Mouse (Mus musculus) CH12.LX (cell line): ENCODE data around the gene Mrps18c. TPM values are rescaled to one million over a fixed set of nuclear protein-coding genes. Genes with fewer than 3 reads are reported as not detected.
A peak's percentile ranks its signal among the peaks of the same experiment; 100 is the strongest.

Source experiments
- DNase-seq: peaks from one replicate; pipeline ENCODE4 v3.0.0-alpha.2; 2013; ENCODE audit errors: extremely low read depth
- H3K27ac ChIP-seq: 2 replicates; pipeline ENCODE4 v1.5.1; 2012; ENCODE audit warnings: low read depth, mild to moderate bottlenecking, control low read depth, moderate library complexity; ENCODE audit not compliant: insufficient read depth
- H3K27me3 ChIP-seq: replicated peaks from 2 replicates; pipeline ENCODE3; 2012; ENCODE audit warnings: inconsistent platforms
- H3K36me3 ChIP-seq, 2 experiments: replicated peaks in 1 of 2; 2 replicates each; pipeline versions ENCODE3 to v1.6.1; 2012; ENCODE audit warnings: inconsistent platforms in 1 of 2, low read length in 1 of 2, mild to moderate bottlenecking in 1 of 2, mixed read lengths in 1 of 2, moderate library complexity in 1 of 2; ENCODE audit not compliant: control insufficient read depth in 1 of 2, insufficient read depth in 1 of 2
- H3K4me1 ChIP-seq, 2 experiments: 2 replicates each; pipeline ENCODE4 v1.6.1; 2012; ENCODE audit warnings: inconsistent platforms in 1 of 2, moderate library complexity in 1 of 2; ENCODE audit not compliant: insufficient read depth in 2 of 2, control insufficient read depth in 1 of 2
- H3K4me2 ChIP-seq: 2 replicates; pipeline ENCODE4 v1.6.1; 2012; ENCODE audit warnings: low read depth, mild to moderate bottlenecking, control low read depth; ENCODE audit not compliant: poor library complexity, insufficient read depth, severe bottlenecking
- H3K4me3 ChIP-seq, 3 experiments: fragments of 150-350 bp in 1 of 3; sonication (generic) in 1 of 3; replicated peaks in 1 of 3; 2 replicates each; pipeline versions ENCODE3 to v1.5.1; 2011 to 2012; ENCODE audit warnings: low read depth in 2 of 3, low read length in 2 of 3, mild to moderate bottlenecking in 2 of 3, moderate library complexity in 2 of 3, control low read depth in 1 of 3, improper control_type of control experiment in 1 of 3, inconsistent platforms in 1 of 3, mixed read lengths in 1 of 3; ENCODE audit not compliant: poor library complexity in 1 of 3
- H3K79me2 ChIP-seq: replicated peaks from 2 replicates; pipeline ENCODE4 v1.6.1; 2012; ENCODE audit warnings: mild to moderate bottlenecking, moderate library complexity; ENCODE audit not compliant: control insufficient read depth, poor library complexity, insufficient read depth, severe bottlenecking; ENCODE audit errors: extremely low read depth
- H3K9ac ChIP-seq: 2 replicates; pipeline ENCODE4 v1.6.1; 2012; ENCODE audit warnings: low read depth, mild to moderate bottlenecking, control low read depth, moderate library complexity; ENCODE audit not compliant: insufficient read depth
- H3K9me3 ChIP-seq: replicated peaks from 2 replicates; pipeline ENCODE3; 2012; ENCODE audit warnings: low read length, inconsistent platforms, mixed read lengths
- BHLHE40 ChIP-seq: IDR thresholded peaks from 2 replicates; pipeline ENCODE4 v1.6.1; 2011; ENCODE audit warnings: mild to moderate bottlenecking, low read depth, low read length, improper control_type of control experiment
- CHD1 ChIP-seq: IDR thresholded peaks from 2 replicates; pipeline ENCODE4 v1.6.1; 2012; ENCODE audit warnings: low read depth, low read length, improper control_type of control experiment, inconsistent platforms
- CHD2 ChIP-seq: IDR thresholded peaks from 2 replicates; pipeline ENCODE4 v1.6.1; 2011; ENCODE audit warnings: low read length, improper control_type of control experiment
- CTCF ChIP-seq, 2 experiments: IDR thresholded peaks in 1 of 2; conservative IDR thresholded peaks in 1 of 2; 2 replicates each; pipeline ENCODE4 v1.5.1; 2011 to 2012; ENCODE audit warnings: low read depth in 2 of 2, low read length in 2 of 2, improper control_type of control experiment in 1 of 2, inconsistent platforms in 1 of 2, mild to moderate bottlenecking in 1 of 2, moderate library complexity in 1 of 2
- E2F4 ChIP-seq: IDR thresholded peaks from 2 replicates; pipeline ENCODE4 v1.6.1; 2011; ENCODE audit warnings: low read depth, low read length, improper control_type of control experiment; ENCODE audit not compliant: insufficient replicate concordance
- ELF1 ChIP-seq: IDR thresholded peaks from 2 replicates; pipeline ENCODE4 v1.6.1; 2014; ENCODE audit warnings: low read depth, mild to moderate bottlenecking, inconsistent platforms, low read length, improper control_type of control experiment
- EP300 ChIP-seq: IDR thresholded peaks from 2 replicates; pipeline ENCODE4 v1.6.1; 2011; ENCODE audit warnings: low read length, improper control_type of control experiment
- ETS1 ChIP-seq: conservative IDR thresholded peaks from 2 replicates; pipeline ENCODE4 v1.6.1; 2012; ENCODE audit warnings: low read depth, mild to moderate bottlenecking, inconsistent platforms, low read length, improper control_type of control experiment, moderate library complexity
- GABPA ChIP-seq: IDR thresholded peaks from 2 replicates; pipeline ENCODE4 v1.6.1; 2012; ENCODE audit warnings: low read depth, low read length, improper control_type of control experiment, inconsistent platforms; ENCODE audit not compliant: insufficient replicate concordance
- HCFC1 ChIP-seq: IDR thresholded peaks from 2 replicates; pipeline ENCODE4 v1.6.1; 2012; ENCODE audit warnings: low read depth, mild to moderate bottlenecking, inconsistent platforms, low read length, improper control_type of control experiment
- IRF4 ChIP-seq: IDR thresholded peaks from 2 replicates; pipeline ENCODE4 v1.6.1; 2014; ENCODE audit warnings: low read depth, mild to moderate bottlenecking, inconsistent platforms, low read length, improper control_type of control experiment
- JUN ChIP-seq: IDR thresholded peaks from 2 replicates; pipeline ENCODE4 v1.6.1; 2011; ENCODE audit warnings: low read depth, mild to moderate bottlenecking, low read length, improper control_type of control experiment, moderate library complexity; ENCODE audit not compliant: insufficient read depth
- JUND ChIP-seq: conservative IDR thresholded peaks from 2 replicates; pipeline ENCODE4 v1.6.1; 2011; ENCODE audit warnings: low read depth, low read length, improper control_type of control experiment
- KAT2A ChIP-seq: IDR thresholded peaks from 2 replicates; pipeline ENCODE4 v1.6.1; 2012; ENCODE audit warnings: low read length, improper control_type of control experiment, inconsistent platforms; ENCODE audit not compliant: insufficient replicate concordance
- MAFK ChIP-seq: IDR thresholded peaks from 2 replicates; pipeline ENCODE4 v1.6.1; 2011; ENCODE audit warnings: low read length, improper control_type of control experiment; ENCODE audit not compliant: insufficient replicate concordance
- MAX ChIP-seq: IDR thresholded peaks from 2 replicates; pipeline ENCODE4 v1.6.1; 2011; ENCODE audit warnings: low read length, improper control_type of control experiment
- MAZ ChIP-seq: IDR thresholded peaks from 2 replicates; pipeline ENCODE4 v1.6.1; 2012; ENCODE audit warnings: low read depth, mild to moderate bottlenecking, inconsistent platforms, low read length, improper control_type of control experiment, moderate library complexity
- MEF2A ChIP-seq: IDR thresholded peaks from 2 replicates; pipeline ENCODE4 v1.6.1; 2014; ENCODE audit warnings: low read depth, mild to moderate bottlenecking, inconsistent platforms, low read length, improper control_type of control experiment, borderline replicate concordance
- MXI1 ChIP-seq: IDR thresholded peaks from 2 replicates; pipeline ENCODE4 v1.6.1; 2011; ENCODE audit warnings: mild to moderate bottlenecking, low read depth, low read length, improper control_type of control experiment
- MYC ChIP-seq: IDR thresholded peaks from 2 replicates; pipeline ENCODE4 v1.6.1; 2011; ENCODE audit warnings: low read depth, mild to moderate bottlenecking, improper control_type of control experiment, low read length
- NELFE ChIP-seq: IDR thresholded peaks from 2 replicates; pipeline ENCODE4 v1.6.1; 2011; ENCODE audit warnings: low read depth, low read length, improper control_type of control experiment
- NRF1 ChIP-seq: IDR thresholded peaks from 2 replicates; pipeline ENCODE4 v1.6.1; 2014; ENCODE audit warnings: low read depth, mild to moderate bottlenecking, inconsistent platforms, low read length, improper control_type of control experiment, moderate library complexity
- PAX5 ChIP-seq: IDR thresholded peaks from 2 replicates; pipeline ENCODE4 v1.6.1; 2012; ENCODE audit warnings: low read length, inconsistent platforms, mixed read lengths
- POLR2A ChIP-seq: IDR thresholded peaks from 2 replicates; pipeline ENCODE4 v1.6.1; 2011; ENCODE audit warnings: low read depth, mild to moderate bottlenecking, improper control_type of control experiment, low read length
- POLR2AphosphoS2 ChIP-seq: IDR thresholded peaks from 2 replicates; pipeline ENCODE4 v1.6.1; 2011; ENCODE audit warnings: low read depth, low read length, improper control_type of control experiment
- RAD21 ChIP-seq: IDR thresholded peaks from 2 replicates; pipeline ENCODE4 v1.6.1; 2011; ENCODE audit warnings: low read depth, mild to moderate bottlenecking, low read length, improper control_type of control experiment, moderate library complexity
- RCOR1 ChIP-seq: conservative IDR thresholded peaks from 2 replicates; pipeline ENCODE4 v1.6.1; 2012; ENCODE audit warnings: low read depth, mild to moderate bottlenecking, inconsistent platforms, low read length, improper control_type of control experiment
- SIN3A ChIP-seq: IDR thresholded peaks from 2 replicates; pipeline ENCODE4 v1.6.1; 2012; ENCODE audit warnings: low read length, improper control_type of control experiment, inconsistent platforms
- SMC3 ChIP-seq: IDR thresholded peaks from 2 replicates; pipeline ENCODE4 v1.6.1; 2011; ENCODE audit warnings: low read depth, low read length, improper control_type of control experiment
- TBP ChIP-seq: conservative IDR thresholded peaks from 2 replicates; pipeline ENCODE4 v1.6.1; 2011; ENCODE audit warnings: low read depth, low read length, improper control_type of control experiment
- TCF12 ChIP-seq: IDR thresholded peaks from 2 replicates; pipeline ENCODE4 v1.6.1; 2014; ENCODE audit warnings: low read depth, mild to moderate bottlenecking, inconsistent platforms, low read length, improper control_type of control experiment
- UBTF ChIP-seq: IDR thresholded peaks from 2 replicates; pipeline ENCODE4 v1.6.1; 2012; ENCODE audit warnings: low read depth, mild to moderate bottlenecking, inconsistent platforms, low read length, improper control_type of control experiment, moderate library complexity
- USF1 ChIP-seq: IDR thresholded peaks from 2 replicates; pipeline ENCODE4 v1.6.1; 2014; ENCODE audit warnings: low read depth, mild to moderate bottlenecking, inconsistent platforms, low read length, improper control_type of control experiment
- USF2 ChIP-seq: conservative IDR thresholded peaks from 2 replicates; pipeline ENCODE4 v1.6.1; 2011; ENCODE audit warnings: low read depth, low read length, improper control_type of control experiment
- ZC3H11A ChIP-seq: IDR thresholded peaks from 2 replicates; pipeline ENCODE4 v1.6.1; 2012; ENCODE audit warnings: low read depth, mild to moderate bottlenecking, inconsistent platforms, low read length, improper control_type of control experiment
- ZKSCAN1 ChIP-seq: IDR thresholded peaks from 2 replicates; pipeline ENCODE4 v1.6.1; 2012; ENCODE audit warnings: low read depth, inconsistent platforms, low read length, improper control_type of control experiment, borderline replicate concordance
- ZMIZ1 ChIP-seq: IDR thresholded peaks from 2 replicates; pipeline ENCODE4 v1.6.1; 2012; ENCODE audit warnings: low read depth, mild to moderate bottlenecking, inconsistent platforms, low read length, improper control_type of control experiment
- ZNF384 ChIP-seq: IDR thresholded peaks from 2 replicates; pipeline ENCODE4 v1.6.1; 2012; ENCODE audit warnings: low read depth, low read length, improper control_type of control experiment, inconsistent platforms
- dilution Hi-C: fragments of 300-500 bp; cut with MboI; formaldehyde crosslinking; loops from 2 replicates; pipeline ENCODE4 v1.14.3; 2020; ENCODE audit warnings: low sequenced_read_pairs; ENCODE audit not compliant: extremely low pct_unique_long_range_greater_than_20kb, extremely low pct_ligation_motif_present
- in situ Hi-C: fragments of 300-500 bp; cut with MboI; formaldehyde crosslinking; loops from 3 replicates; pipeline ENCODE4 v1.14.3; 2019; ENCODE audit warnings: low sequenced_read_pairs, low pct_ligation_motif_present, low pct_unique_long_range_greater_than_20kb, mixed read lengths
- polyA plus RNA-seq: library from polyadenylated mRNA; unstranded; fragments of >175 nt; gene quantifications from 2 replicates; pipeline ENCODE4 v1.2.1, GENCODE M21; 2012; ENCODE audit warnings: low read depth; ENCODE audit not compliant: insufficient read length
- total RNA-seq, 2 experiments: library from RNA; depleted of rRNA; stranded (reverse); fragments of 300-350 nt in 1 of 2; fragments of >200 nt in 1 of 2; gene quantifications; 2 replicates each; pipeline ENCODE4 v1.2.3; 2012 to 2014

The Mrps18c gene
- total RNA-seq (2012; rRNA removed) = 87.2 and 121 TPM in 2 replicates
- total RNA-seq (2014; rRNA removed) = 111 and 141 TPM in 2 replicates
- polyA plus RNA-seq = 185 and 216 TPM in 2 replicates

DNA sequence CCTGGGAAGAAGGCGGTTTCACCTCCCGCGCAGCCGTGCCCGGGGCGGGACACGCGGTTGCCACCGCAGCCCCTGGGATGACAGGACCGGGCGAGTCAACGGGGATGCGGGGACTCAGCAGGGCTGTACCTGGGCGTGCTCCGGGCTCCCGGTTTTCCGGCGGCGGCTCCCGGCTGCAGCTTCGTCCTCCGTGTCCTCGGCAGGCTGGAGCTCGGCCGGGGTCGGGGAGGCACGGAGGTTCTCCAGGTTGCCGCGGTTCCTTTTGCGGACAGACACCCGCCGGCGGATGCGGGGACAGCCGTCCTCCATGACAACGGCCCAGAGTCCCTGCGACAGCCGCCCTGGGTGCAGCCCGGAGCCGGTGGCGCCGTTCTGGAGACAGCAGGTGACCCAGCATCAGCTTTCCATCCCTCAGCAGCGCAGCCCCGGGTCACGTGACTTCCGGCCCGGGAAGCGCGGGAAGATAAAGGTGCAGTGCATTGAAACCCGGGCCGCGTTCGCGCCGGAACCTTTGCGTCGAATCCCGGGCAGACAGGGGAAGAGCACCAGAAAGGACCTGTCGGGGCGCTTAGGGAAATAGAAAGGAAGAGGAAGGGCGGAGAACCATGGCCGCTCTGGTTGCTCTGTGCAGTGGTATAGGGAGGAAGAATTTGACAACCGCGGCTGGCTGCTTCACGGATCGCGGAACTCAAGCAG is at the start of gene Mrps18c, which contains the start of gene Helq:
Gene Mrps18c (plus strand): TSS at position 463 of the 696 bp plus-strand sequence.
Gene Helq (minus strand): TSS at position 434 of the 696 bp plus-strand sequence.
- peak; percentile 93 for DNase-seq
- Histone ChIP-seq H3K4me1 (peaks cover 5 to 45% of the 10 kb centered on the region in 2 experiments), H3K4me2 (peak within 1 kb of the TSS; percentile 100), H3K27me3 (no peaks in the 10 kb centered on the region), H3K4me3 (peak within 1 kb of the TSS; percentile 70 to 89 (median 72)), H3K36me3 (peaks cover 39 to 60% of the 10 kb centered on the region in 2 experiments), H3K9me3 (no peaks in the 10 kb centered on the region), H3K79me2 (peaks cover 49% of the 10 kb centered on the region), H3K9ac (peak within 1 kb of the TSS; percentile 93), H3K27ac (0 out of 2 replicates have a peak within 1 kb of the TSS, but pooled peaks have one; percentile 30)
- dilution Hi-C loops = no loop called here
- TF ChIP-seq PAX5 (no peak), ELF1 (peak; percentile 96), KAT2A (peak; percentile 86; the same call in 1 of the 2 replicates), JUN (no peak), ZKSCAN1 (no peak), MAZ (0 out of 2 replicates have a peak, but pooled peaks have one; percentile 41), MXI1 (peak; percentile 92), NELFE (peak; percentile 72), MYC (peak; percentile 68; the same call in 1 of the 2 replicates), ETS1 (peak; percentile 51), MEF2A (peak; percentile 74), MAX (peak; percentile 90), ZNF384 (no peak), JUND (no peak), POLR2A (peak; percentile 77), UBTF (peak; percentile 56), TCF12 (peak; percentile 94), TBP (peak; percentile 81), USF1 (peak; percentile 98), SMC3 (no peak), GABPA (no peak; the same call in 1 of the 2 replicates), POLR2AphosphoS2 (no peak), ZC3H11A (no peak), CHD2 (peak; percentile 27; the same call in 1 of the 2 replicates), MAFK (no peak), SIN3A (peak; percentile 95), RAD21 (no peak), NRF1 (peak; percentile 56), ZMIZ1 (peak; percentile 69; the same call in 1 of the 2 replicates), HCFC1 (peak; percentile 94), USF2 (peak; percentile 93), EP300 (no peak), CTCF (conservative IDR thresholded peaks at IDR 0.05 in 1 of 2, IDR thresholded peaks at IDR 0.05 in 1 of 2; ENCODE audit: low read depth in 2 of 2, low read length in 2 of 2) (no peak), CHD1 (0 out of 2 replicates have a peak, but pooled peaks have one; percentile 43), IRF4 (peak; percentile 78), RCOR1 (no peak; the same call in 1 of the 2 replicates), BHLHE40 (peak; percentile 99), E2F4 (peak; percentile 97)
- in situ Hi-C loops = loop anchor here (10.0 to 25.0 kb wide), 2 partner anchors 114 to 236 kb away; partner anchors contain the start of gene Plac8
